Mouse (Mus musculus) adrenal gland, adult 18-20 months (tissue): Measurements from ENCODE around the gene Dclre1b. TPM values are rescaled to one million over a fixed set of nuclear protein-coding genes. Genes with fewer than 3 reads are reported as not detected.

Source experiments
- DNase-seq, 2 experiments: peaks; one replicate each; pipeline ENCODE4 v3.0.0; 2021 to 2022; ENCODE audit warnings: low spot score in 2 of 2
- total RNA-seq, 2 experiments: library from RNA; stranded (reverse); gene quantifications; 1 replicate in 1 of 2; 2 replicates in 1 of 2; pipeline ENCODE4 v1.2.3; 2021

Gene Dclre1b
- total RNA-seq, 2 experiments from 2014 or later, result 11.7 to 14.1 TPM

DNA sequence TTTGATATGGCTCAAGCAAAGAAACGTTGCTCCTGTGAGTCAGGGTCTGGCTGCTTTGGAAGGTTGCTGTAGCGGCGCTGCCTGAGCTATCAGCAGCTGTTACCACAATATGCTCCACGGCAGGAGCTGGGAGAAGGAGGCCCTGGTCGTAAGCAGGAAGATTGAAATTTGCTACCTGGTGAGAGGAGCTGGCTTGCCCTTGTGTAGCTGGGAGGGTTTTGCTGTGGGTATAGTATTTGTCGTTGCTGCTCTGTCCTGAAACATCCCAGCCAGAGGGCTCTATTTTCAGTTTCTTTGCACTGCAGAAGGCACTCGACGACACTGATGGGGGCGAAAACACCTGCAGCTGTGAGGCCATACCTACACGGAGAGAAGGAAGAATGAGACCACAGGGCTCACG lies 31.3 kb downstream of the Dclre1b start:
- no peak for DNase-seq

DNA sequence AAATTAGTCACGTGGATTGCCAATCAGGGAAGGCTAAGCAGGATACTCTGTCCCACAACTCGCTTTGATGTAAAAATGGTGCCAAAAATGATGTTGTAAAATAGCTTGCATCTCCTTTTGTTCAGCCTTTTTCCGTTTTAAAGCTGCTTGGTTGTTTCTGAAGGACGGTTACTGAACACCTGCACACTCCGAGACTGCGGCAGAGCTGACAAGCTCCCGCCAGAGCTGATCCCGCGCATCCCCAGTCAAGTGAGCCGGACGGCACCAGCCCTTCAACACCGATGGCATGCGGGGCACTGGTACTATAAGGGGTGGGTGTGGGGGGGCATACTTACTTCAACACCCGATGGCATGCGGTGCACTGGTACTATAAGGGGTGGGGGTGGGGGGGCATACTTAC lies 35.2 kb downstream of the Dclre1b start:
- DNase-seq, result no peak

DNA sequence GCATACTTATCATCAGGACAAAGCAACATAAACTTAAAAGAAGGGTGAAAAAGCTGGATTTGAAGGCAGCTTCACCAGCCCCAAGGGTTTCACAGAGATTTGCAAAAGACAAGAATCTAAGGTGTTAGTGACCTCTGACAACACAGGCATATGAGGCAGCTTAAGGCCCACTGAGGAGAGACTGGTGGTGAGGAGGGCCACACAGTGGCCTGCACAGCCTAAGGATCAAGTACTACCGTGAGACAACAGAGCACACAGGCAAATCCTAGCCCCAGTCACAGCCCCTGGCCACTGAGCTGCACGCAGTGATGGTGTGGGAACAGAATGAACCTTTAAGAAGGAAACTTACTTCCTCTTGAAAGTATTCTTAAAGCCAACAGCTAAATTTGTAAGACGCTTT lies 35.7 kb downstream of the Dclre1b start:
- no peak for DNase-seq

GRCm38 (mm10) chr3:103772846-103773245 lies 36.4 kb downstream of the Dclre1b start:
- DNase-seq, result no peak

DNA sequence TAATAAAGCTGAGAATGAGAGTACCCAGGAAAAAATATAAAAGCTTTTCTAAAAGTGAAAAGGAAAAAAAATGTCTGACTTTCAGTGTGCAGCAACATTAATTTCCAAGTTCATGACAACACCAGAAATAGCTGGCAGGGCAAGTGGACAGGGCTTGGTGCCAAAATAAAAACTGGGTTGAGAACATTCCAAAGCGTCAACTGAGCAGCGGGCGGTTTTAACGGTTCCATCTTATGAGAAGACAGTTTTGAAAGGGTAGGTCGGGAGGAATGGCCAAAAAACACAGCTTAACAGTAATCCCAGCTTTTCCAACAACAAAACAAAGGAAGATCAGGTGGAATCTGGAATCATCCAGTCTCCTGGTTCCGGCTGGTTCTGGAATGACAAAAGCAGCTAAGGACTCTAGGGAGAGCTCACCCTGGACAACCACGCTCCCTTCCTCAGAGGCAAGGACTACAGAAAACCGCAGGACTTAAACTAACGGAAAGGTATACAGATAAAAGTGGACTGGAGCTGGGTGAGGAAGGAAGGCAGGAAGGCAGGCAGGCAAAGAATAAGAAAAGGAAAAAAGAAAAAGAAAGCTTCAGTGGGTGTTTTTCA lies 37.6 kb downstream of the Dclre1b start:
- DNase-seq, result peak; percentile 57 to 68

DNA sequence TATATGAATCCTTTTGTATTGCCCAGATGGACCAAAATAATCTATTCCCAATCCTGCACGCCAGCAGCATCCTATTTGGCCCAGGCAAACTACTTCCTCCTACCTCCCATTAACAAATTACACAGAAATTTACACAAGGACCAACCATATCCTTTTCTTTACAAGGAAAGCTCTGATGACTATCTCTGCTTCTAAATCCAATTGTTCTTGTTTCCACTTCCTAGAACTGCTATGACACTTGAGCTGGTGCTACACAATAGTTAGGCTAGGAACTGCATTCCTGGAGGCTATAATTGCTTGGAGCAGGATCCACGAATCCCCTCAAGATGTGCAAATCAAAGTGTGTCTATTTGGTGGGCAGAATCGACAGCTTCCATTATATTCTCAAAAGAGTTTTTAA lies 42.5 kb downstream of the Dclre1b start:
- no peak for DNase-seq

DNA sequence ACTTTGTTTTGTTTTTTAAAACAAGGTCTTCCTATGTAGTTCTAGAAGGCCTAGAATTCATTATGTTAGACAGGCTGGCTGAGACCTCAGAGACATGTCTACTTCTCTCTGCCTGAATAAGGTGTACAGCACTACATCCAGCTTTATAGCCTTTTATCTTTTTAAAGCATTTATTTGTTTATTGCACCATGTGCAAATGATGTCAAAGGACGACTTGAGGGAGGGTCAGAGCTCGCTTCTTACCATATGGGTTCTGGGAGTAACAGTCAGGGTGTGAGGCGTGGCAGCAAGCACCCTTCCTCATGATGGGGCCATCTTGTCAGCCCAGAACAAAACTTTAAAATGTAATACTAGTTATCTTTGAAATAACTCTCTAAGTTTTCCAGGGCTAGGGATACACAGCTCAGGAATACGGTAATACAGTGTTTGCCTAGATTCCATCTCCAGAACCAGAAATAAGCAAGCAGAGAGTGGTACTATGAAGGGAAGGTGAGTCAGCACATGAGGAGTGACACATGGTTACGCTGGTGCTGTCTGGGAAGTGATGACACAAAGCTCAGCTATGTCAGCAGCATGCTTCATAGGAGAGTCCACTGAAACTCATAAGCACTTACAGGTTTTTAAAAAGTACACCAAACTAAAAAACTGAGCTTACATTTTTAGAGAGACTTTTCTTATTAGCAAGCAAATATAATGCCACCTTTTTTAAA lies 49.8 kb downstream of the Dclre1b start:
- DNase-seq, result no peak

DNA sequence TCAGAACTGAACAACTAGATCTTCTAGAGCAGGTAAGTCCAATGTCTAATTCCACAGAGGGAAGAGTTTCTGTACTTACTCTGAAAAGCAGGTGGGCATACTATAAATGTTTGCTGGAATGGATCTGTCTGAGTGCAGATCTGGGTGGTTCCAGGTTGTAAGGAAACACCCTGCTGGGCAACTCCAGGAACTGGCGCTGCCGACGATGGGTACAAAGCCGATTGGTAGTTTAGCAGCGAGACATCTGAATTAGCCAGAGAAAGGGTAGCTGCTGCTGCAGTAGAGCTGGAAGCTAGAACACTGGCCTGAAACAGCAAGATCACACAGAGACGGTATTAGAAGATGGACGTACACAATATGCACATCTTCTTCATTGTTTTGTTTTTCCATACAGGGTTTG lies 50.8 kb downstream of the Dclre1b start:
- DNase-seq, result no peak

DNA sequence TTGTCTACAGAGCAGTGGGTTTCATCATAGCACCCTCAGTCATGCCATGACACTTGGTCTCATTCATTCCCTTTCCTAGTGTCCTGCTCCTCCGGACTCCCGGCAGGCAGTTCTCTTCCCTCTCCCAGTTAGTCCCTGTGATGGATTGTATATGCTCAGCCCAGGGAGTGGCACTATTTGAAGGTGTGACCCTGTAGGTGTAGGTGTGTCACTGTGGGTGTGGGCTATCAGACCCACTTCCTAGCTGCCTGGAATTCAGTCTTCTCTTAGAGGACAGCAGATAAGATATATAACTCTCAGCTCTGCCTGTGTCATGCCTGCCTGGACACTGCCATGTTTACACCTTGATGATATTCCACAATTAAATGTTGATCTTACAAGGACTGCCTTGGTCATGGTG lies 52.3 kb downstream of the Dclre1b start:
- no peak for DNase-seq

GRCm38 (mm10) chr3:103755351-103755750 lies 53.9 kb downstream of the Dclre1b start:
- DNase-seq, result no peak

- no peak for DNase-seq
Observed at GRCm38 (mm10) chr3:103751558-103751957, 57.7 kb downstream of the Dclre1b start.

Other genes starting within 250 kb of the Dclre1b start
- gene Syt6, start 234.2 kb downstream of the Dclre1b start, total RNA-seq, result not detected
- gene Atg4a-ps, start 163.4 kb downstream of the Dclre1b start, total RNA-seq, result 1 to 10 TPM in 1 of 2 experiments, not detected in 1; 1.8 TPM
- gene Olfml3, start 71.4 kb downstream of the Dclre1b start, total RNA-seq, result 10 to 100 TPM; 17.3 to 24.4 TPM
- not detected for gene Gm10964, start 70.1 kb downstream of the Dclre1b start, total RNA-seq
- 100 to 1,000 TPM; 122 to 141 TPM for gene Hipk1, start 17.9 kb downstream of the Dclre1b start, total RNA-seq
- 10 to 100 TPM; 13.4 to 15.5 TPM for gene Ap4b1, start 76 bp upstream of the Dclre1b start, total RNA-seq
- under 1 TPM; 0.13 to 0.43 TPM for gene Gm43064, start 129 bp upstream of the Dclre1b start, total RNA-seq
- gene Bcl2l15, start 23.2 kb upstream of the Dclre1b start, total RNA-seq, result not detected
- gene Ptpn22, start 50.4 kb upstream of the Dclre1b start, total RNA-seq, result 1 to 10 TPM; 1.6 to 2.3 TPM
- gene Rsbn1, start 104.7 kb upstream of the Dclre1b start, total RNA-seq, result 10 to 100 TPM; 13.4 to 18.7 TPM
- 10 to 100 TPM; 15.8 to 17.4 TPM for gene Phtf1, start 158.7 kb upstream of the Dclre1b start, total RNA-seq